Mouse (Mus musculus) embryo, embryonic 11.5 days (tissue): ENCODE data around the gene Col4a1.

Source experiments
- DNase-seq: peaks from one replicate; pipeline ENCODE4 v3.0.0-alpha.2; 2012; ENCODE audit warnings: low read depth, low spot score

Col4a1 gene

GRCm38 (mm10) chr8:11299317-11299602, 13.4 kb downstream of the Col4a1 start:
- DNase-seq: no peak

- peak; percentile 16 for DNase-seq
Observed at GRCm38 (mm10) chr8:11298531-11299316, 13.9 kb downstream of the Col4a1 start.

- DNase-seq: no peak
Observed at GRCm38 (mm10) chr8:11297141-11297838, 15.3 kb downstream of the Col4a1 start.

- DNase-seq: no peak
Observed at GRCm38 (mm10) chr8:11296282-11296943, 16.2 kb downstream of the Col4a1 start.

- no peak for DNase-seq
Observed at GRCm38 (mm10) chr8:11292611-11293010, 20.0 kb downstream of the Col4a1 start.

- no peak for DNase-seq
Observed at GRCm38 (mm10) chr8:11290533-11290932, 22.1 kb downstream of the Col4a1 start.

- DNase-seq: no peak
Observed at GRCm38 (mm10) chr8:11288286-11288685, 24.3 kb downstream of the Col4a1 start.

- no peak for DNase-seq
Observed at GRCm38 (mm10) chr8:11287139-11287538, 25.5 kb downstream of the Col4a1 start.

- DNase-seq: no peak
Observed at GRCm38 (mm10) chr8:11285437-11285836, 27.2 kb downstream of the Col4a1 start.

- no peak for DNase-seq
Observed at GRCm38 (mm10) chr8:11283217-11283616, 29.4 kb downstream of the Col4a1 start.

GRCm38 (mm10) chr8:11282696-11283095, 29.9 kb downstream of the Col4a1 start:
- DNase-seq: no peak

GRCm38 (mm10) chr8:11282139-11282538, 30.5 kb downstream of the Col4a1 start:
- DNase-seq: no peak

- DNase-seq: no peak
Observed at GRCm38 (mm10) chr8:11280721-11281268, 31.8 kb downstream of the Col4a1 start.

GRCm38 (mm10) chr8:11279296-11279826, 33.3 kb downstream of the Col4a1 start:
- no peak for DNase-seq

GRCm38 (mm10) chr8:11278101-11278611, 34.5 kb downstream of the Col4a1 start:
- no peak for DNase-seq

- DNase-seq: no peak
Observed at GRCm38 (mm10) chr8:11277602-11278051, 35.0 kb downstream of the Col4a1 start.

- no peak for DNase-seq
Observed at GRCm38 (mm10) chr8:11276286-11276685, 36.3 kb downstream of the Col4a1 start.

GRCm38 (mm10) chr8:11274415-11274814, 38.2 kb downstream of the Col4a1 start:
- DNase-seq: no peak

- no peak for DNase-seq
Observed at GRCm38 (mm10) chr8:11273506-11274158, 39.0 kb downstream of the Col4a1 start.

GRCm38 (mm10) chr8:11272205-11272604, 40.4 kb downstream of the Col4a1 start:
- no peak for DNase-seq

- DNase-seq: no peak
Observed at GRCm38 (mm10) chr8:11270826-11271225, 41.8 kb downstream of the Col4a1 start.
